Mouse (Mus musculus): Measurements from ENCODE around the gene Hdac7.

GRCm38 (mm10) chr15:97881423-97881822 is 37.1 kb upstream of the Hdac7 start:
- TF ChIP-seq UBTF (IDR thresholded peaks at IDR 0.05; ENCODE audit: low read depth, low read length) (no peak), POLR2A (IDR thresholded peaks at IDR 0.05; ENCODE audit: low read depth, low read length) (no peak), CHD2 (IDR thresholded peaks at IDR 0.05; ENCODE audit: low read length) (no peak), USF1 (IDR thresholded peaks at IDR 0.05; ENCODE audit: low read depth, low read length) (no peak), CTCF (conservative IDR thresholded peaks at IDR 0.05 in 1 of 2, IDR thresholded peaks at IDR 0.05 in 1 of 2; ENCODE audit: low read depth in 2 of 2, low read length in 2 of 2) (no peak), GABPA (IDR thresholded peaks at IDR 0.05; ENCODE audit: insufficient replicate concordance, low read depth, low read length) (no peak), EP300 (IDR thresholded peaks at IDR 0.05; ENCODE audit: low read length) (no peak), MYC (IDR thresholded peaks at IDR 0.05; ENCODE audit: low read depth, low read length) (no peak), CHD1 (IDR thresholded peaks at IDR 0.05; ENCODE audit: low read depth, low read length) (no peak), MAX (IDR thresholded peaks at IDR 0.05; ENCODE audit: low read length) (no peak)

All from CH12.LX (cell line).